Mouse (Mus musculus) stomach, embryonic 16.5 days (tissue): ENCODE results near the gene Card10. TPM values are rescaled to one million over a fixed set of nuclear protein-coding genes. Genes with fewer than 3 reads are reported as not detected.

ENCODE experiments used
- ATAC-seq: fragments of 200-750 bp; cut with Nextera tagmentation; 2 replicates; pipeline ENCODE4 v1.8.0; 2017; ENCODE audit warnings: moderate number of reproducible peaks, moderate TSS enrichment; ENCODE audit not compliant: insufficient read depth, low FRiP score
- H3K27ac ChIP-seq: fragments of 300-500 bp; sonication (generic); 2 replicates; pipeline ENCODE4 v1.5.1; 2014; ENCODE audit warnings: low read length
- H3K27me3 ChIP-seq: fragments of 300-500 bp; sonication (generic); 2 replicates; pipeline ENCODE4 v1.6.1; 2014; ENCODE audit warnings: low read length, control low read depth, mixed read lengths; ENCODE audit not compliant: control insufficient read depth, insufficient read depth
- H3K36me3 ChIP-seq: fragments of 300-500 bp; sonication (generic); 2 replicates; pipeline ENCODE4 v1.6.1; 2014; ENCODE audit warnings: low read length; ENCODE audit not compliant: control insufficient read depth, insufficient read depth
- H3K4me1 ChIP-seq: fragments of 300-500 bp; sonication (generic); 2 replicates; pipeline ENCODE4 v1.6.1; 2014; ENCODE audit warnings: low read length, control low read depth, mixed read lengths; ENCODE audit not compliant: control insufficient read depth, insufficient read depth
- H3K4me2 ChIP-seq: fragments of 300-500 bp; sonication (generic); 2 replicates; pipeline ENCODE4 v1.6.1; 2014; ENCODE audit warnings: low read depth, low read length, mixed read lengths
- H3K4me3 ChIP-seq: fragments of 300-500 bp; sonication (generic); replicated peaks from 2 replicates; pipeline ENCODE4 v1.5.1; 2014; ENCODE audit warnings: mild to moderate bottlenecking, low read length
- H3K9ac ChIP-seq: fragments of 300-500 bp; sonication (generic); 2 replicates; pipeline ENCODE4 v1.6.1; 2014; ENCODE audit warnings: low read length
- H3K9me3 ChIP-seq: fragments of 300-500 bp; sonication (generic); replicated peaks from 2 replicates; pipeline ENCODE4 v1.6.1; 2016; ENCODE audit warnings: low read length, control low read depth; ENCODE audit not compliant: control insufficient read depth
- WGBS: fragments of 180-500 bp; shearing (Covaris S2); extraction: QIAGEN DNeasy Blood & Tissue Kit; methylation state at CpG from one replicate; pipeline ENCODE4 v1.1.7; 2014; 5-methylcytosine and 5-hydroxymethylcytosine counted together
- polyA plus RNA-seq: library from polyadenylated mRNA; unstranded; fragments of >200 nt; fragmentation: Nextera tagmentation; extraction: Ambion mirVana; gene quantifications from 2 replicates; pipeline ENCODE4 v1.2.1, GENCODE M21; 2015

The Card10 gene
- polyA plus RNA-seq, 1 experiment from 2014 or later = 4.4 TPM

GRCm38 (mm10) chr15:78839744-78840143 is 36.9 kb upstream of the Card10 start:
- Histone ChIP-seq H3K4me1 (peaks cover 51% of the 10 kb centered on the region), H3K27me3 (no peaks in the 10 kb centered on the region), H3K9ac (peak overlapping the region; percentile 34; the same call in 1 of the 2 replicates), H3K4me3 (no peak overlapping the region), H3K36me3 (no peaks in the 10 kb centered on the region), H3K4me2 (no peak overlapping the region), H3K27ac (peak overlapping the region; percentile 82), H3K9me3 (no peaks in the 10 kb centered on the region)
- 12% methylated on average over 2 of the region's 2 CpGs for WGBS
- ATAC-seq = no peak

- Histone ChIP-seq H3K27me3 (no peaks in the 10 kb centered on the region), H3K4me2 (no peak overlapping the region), H3K9ac (peak overlapping the region; percentile 31; the same call in 1 of the 2 replicates), H3K36me3 (no peaks in the 10 kb centered on the region), H3K4me1 (peaks cover 61% of the 10 kb centered on the region), H3K27ac (peak overlapping the region; percentile 90), H3K9me3 (no peaks in the 10 kb centered on the region), H3K4me3 (no peak overlapping the region)
- no peak for ATAC-seq
- WGBS = 33% methylated on average over 8 of the region's 8 CpGs
These were observed 33.3 kb upstream of the Card10 start for GRCm38 (mm10) chr15:78836086-78836621.

GRCm38 (mm10) chr15:78835200-78836085 is 32.6 kb upstream of the Card10 start:
- H3K36me3 ChIP-seq = no peaks in the 10 kb centered on the region
- WGBS = 22% methylated on average over 12 of the region's 12 CpGs
- ATAC-seq = no peak
- no peak overlapping the region for H3K4me2 ChIP-seq
- peak overlapping the region; percentile 90 for H3K27ac ChIP-seq
- H3K4me3 ChIP-seq = no peak overlapping the region
- H3K9me3 ChIP-seq = no peaks in the 10 kb centered on the region
- peaks cover 54% of the 10 kb centered on the region for H3K4me1 ChIP-seq
- H3K27me3 ChIP-seq = no peaks in the 10 kb centered on the region
- H3K9ac ChIP-seq = peak overlapping the region; percentile 31

- 23% methylated on average over 10 of the region's 10 CpGs for WGBS
- Histone ChIP-seq H3K4me1 (peaks cover 45% of the 10 kb centered on the region), H3K9me3 (no peaks in the 10 kb centered on the region), H3K4me2 (no peak overlapping the region), H3K36me3 (no peaks in the 10 kb centered on the region), H3K27me3 (no peaks in the 10 kb centered on the region), H3K27ac (peak overlapping the region; percentile 90), H3K4me3 (no peak overlapping the region), H3K9ac (peak overlapping the region; percentile 31; the same call in 1 of the 2 replicates)
- ATAC-seq = peak; percentile 12; the same call in 1 of the 2 replicates
These were observed 31.6 kb upstream of the Card10 start for GRCm38 (mm10) chr15:78834233-78835005.

DNA sequence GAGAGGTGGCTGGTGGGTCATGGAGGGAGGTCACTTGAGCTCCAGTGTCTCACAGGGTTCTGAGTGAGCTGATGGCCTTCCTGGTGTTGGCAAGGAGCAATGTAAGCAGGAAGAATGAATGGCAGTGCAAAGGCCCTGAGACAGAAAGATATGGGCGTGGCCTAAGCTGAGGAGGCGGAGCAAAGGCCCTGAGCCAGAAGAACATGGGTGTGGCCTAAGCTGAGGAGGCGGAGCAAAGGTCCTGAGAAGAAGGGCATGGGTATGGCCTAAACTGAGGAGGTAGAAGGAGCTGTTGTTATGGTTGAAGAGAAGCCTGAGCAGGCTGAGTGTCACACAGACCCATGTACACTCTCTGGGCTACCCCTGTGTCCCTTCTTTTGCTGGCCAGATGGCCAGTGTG is 30.7 kb upstream of the Card10 start:
- no peak for ATAC-seq
- no peaks in the 10 kb centered on the region for H3K36me3 ChIP-seq
- no peaks in the 10 kb centered on the region for H3K27me3 ChIP-seq
- 91% methylated on average over 3 of the region's 3 CpGs for WGBS
- H3K4me1 ChIP-seq = peaks cover 45% of the 10 kb centered on the region
- no peaks in the 10 kb centered on the region for H3K9me3 ChIP-seq
- H3K4me3 ChIP-seq = no peak overlapping the region
- peak overlapping the region; percentile 90 for H3K27ac ChIP-seq
- H3K4me2 ChIP-seq = no peak overlapping the region
- no peak overlapping the region; the same call in 1 of the 2 replicates for H3K9ac ChIP-seq

DNA sequence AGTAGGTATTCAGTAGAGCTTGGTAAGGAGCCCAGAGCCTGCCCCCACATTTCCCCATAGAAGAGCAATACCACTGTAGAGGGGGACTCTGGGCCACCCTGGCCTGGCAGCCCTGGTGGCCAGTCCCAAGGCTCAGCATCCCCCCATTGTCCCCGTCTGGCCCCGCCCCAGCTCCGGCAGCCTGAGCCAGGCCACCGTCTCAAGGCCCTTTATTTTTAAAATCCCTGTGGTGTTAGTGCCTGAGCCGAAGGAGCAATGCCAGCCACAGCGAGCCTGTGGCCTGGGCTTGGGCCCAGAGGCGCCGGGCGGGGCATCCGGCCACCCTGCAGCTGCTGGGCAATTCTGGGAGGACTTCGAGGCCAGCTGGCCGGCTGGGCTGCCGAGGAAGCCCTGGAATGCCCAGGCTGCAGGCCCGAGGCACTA is 29.9 kb upstream of the Card10 start:
- H3K27me3 ChIP-seq = no peaks in the 10 kb centered on the region
- H3K27ac ChIP-seq = peak overlapping the region; percentile 90
- no peaks in the 10 kb centered on the region for H3K36me3 ChIP-seq
- 22% methylated on average over 14 of the region's 14 CpGs for WGBS
- peak overlapping the region; percentile 59 for H3K9ac ChIP-seq
- H3K4me3 ChIP-seq = no peak overlapping the region
- ATAC-seq = peak; percentile 45
- H3K4me2 ChIP-seq = peak overlapping the region; percentile 2; the same call in 1 of the 2 replicates
- H3K4me1 ChIP-seq = peaks cover 51% of the 10 kb centered on the region
- no peaks in the 10 kb centered on the region for H3K9me3 ChIP-seq

GRCm38 (mm10) chr15:78831720-78832657 is 29.1 kb upstream of the Card10 start:
- no peaks in the 10 kb centered on the region for H3K9me3 ChIP-seq
- peak overlapping the region; percentile 90 for H3K27ac ChIP-seq
- no peaks in the 10 kb centered on the region for H3K27me3 ChIP-seq
- H3K9ac ChIP-seq = peak overlapping the region; percentile 59
- 37% methylated on average over 19 of the region's 19 CpGs for WGBS
- no peaks in the 10 kb centered on the region for H3K36me3 ChIP-seq
- peak; percentile 63 for ATAC-seq
- H3K4me2 ChIP-seq = peak overlapping the region; percentile 18
- peak overlapping the region; percentile 4 for H3K4me3 ChIP-seq
- H3K4me1 ChIP-seq = peaks cover 51% of the 10 kb centered on the region
